Mouse (Mus musculus) mesoderm, embryonic 11.5 days (tissue): ENCODE measurements at regions not wholly inside any gene's neighbourhood (a gene's known extent, or its start where the extent isn't known, plus 50 kb on each side); places are given as distances from the start of the nearest gene placed in this dataset.
A peak's percentile ranks its signal among the peaks of the same experiment; 100 is the strongest.

ENCODE experiments used
- DNase-seq: peaks from one replicate; pipeline ENCODE4 v3.0.0-alpha.2; 2012; ENCODE audit warnings: low read depth, low spot score

GRCm38 (mm10) chr1:34642304-34642893, 62.9 kb downstream of the Amer3 start:
- peak; percentile 75 for DNase-seq

- DNase-seq, result no peak
Observed at GRCm38 (mm10) chr1:34653963-34654644, 74.6 kb downstream of the Amer3 start.

- DNase-seq, result no peak
Observed at GRCm38 (mm10) chr1:34657481-34657880, 78.0 kb downstream of the Amer3 start.

GRCm38 (mm10) chr1:34663875-34664547, 84.6 kb downstream of the Amer3 start:
- no peak for DNase-seq

- peak; percentile 34 for DNase-seq
Observed at GRCm38 (mm10) chr1:34664816-34665511, 85.5 kb downstream of the Amer3 start.

- no peak for DNase-seq
Observed at GRCm38 (mm10) chr1:34665512-34665854, 86.0 kb downstream of the Amer3 start.

- peak; percentile 65 for DNase-seq
Observed at GRCm38 (mm10) chr1:34666226-34666662, 86.8 kb downstream of the Amer3 start.

GRCm38 (mm10) chr1:34677105-34677741, 97.8 kb downstream of the Amer3 start:
- no peak for DNase-seq

- DNase-seq, result peak; percentile 32
Observed at GRCm38 (mm10) chr1:34677832-34678733, 98.6 kb downstream of the Amer3 start.

- peak; percentile 19 for DNase-seq
Observed at GRCm38 (mm10) chr1:34678734-34679068, 99.2 kb downstream of the Amer3 start.

- DNase-seq, result no peak
Observed at GRCm38 (mm10) chr1:34686539-34686938, 107.1 kb downstream of the Amer3 start.

- no peak for DNase-seq
Observed at GRCm38 (mm10) chr1:34696533-34696932, 117.1 kb downstream of the Amer3 start.

GRCm38 (mm10) chr1:34700237-34701030, 121.0 kb downstream of the Amer3 start:
- DNase-seq, result peak; percentile 68

GRCm38 (mm10) chr1:34701436-34701835, 122.0 kb downstream of the Amer3 start:
- no peak for DNase-seq

GRCm38 (mm10) chr1:34709089-34709488, 129.6 kb downstream of the Amer3 start:
- no peak for DNase-seq

GRCm38 (mm10) chr1:34722674-34723073, 120.2 kb downstream of the Fam168b start:
- DNase-seq, result no peak

GRCm38 (mm10) chr1:34732156-34732555, 110.7 kb downstream of the Fam168b start:
- no peak for DNase-seq

- no peak for DNase-seq
Observed at GRCm38 (mm10) chr1:34733026-34733913, 109.6 kb downstream of the Fam168b start.
